Mouse (Mus musculus) liver (tissue): ENCODE results near the gene Fth1.
"Not testable (repeated sequence)": the region's sequence is repeated elsewhere in the genome, so short reads cannot be mapped to it uniquely, and the experiment has no call there.

Experiments
- DNase-seq: peaks from one replicate; pipeline ENCODE4 v3.0.0-alpha.2; 2020; ENCODE audit warnings: mixed read lengths

Gene Fth1

GRCm38 (mm10) chr19:9980258-9980657, at the start of gene Fth1:
Gene Fth1 (plus strand): TSS chr19:9980598.
- DNase-seq = no peak

GRCm38 (mm10) chr19:9931167-9931607, 49.2 kb upstream of the Fth1 start:
- DNase-seq = not testable (repeated sequence)

- DNase-seq = no peak
Observed at GRCm38 (mm10) chr19:9933908-9934307, 46.5 kb upstream of the Fth1 start.

- DNase-seq = no peak
Observed at GRCm38 (mm10) chr19:9936579-9936978, 43.8 kb upstream of the Fth1 start.

GRCm38 (mm10) chr19:9937428-9937827, 43.0 kb upstream of the Fth1 start:
- no peak for DNase-seq

- no peak for DNase-seq
Observed at GRCm38 (mm10) chr19:9938156-9938823, 42.1 kb upstream of the Fth1 start.

GRCm38 (mm10) chr19:9938824-9939303, 41.5 kb upstream of the Fth1 start:
- DNase-seq = peak; percentile 82

GRCm38 (mm10) chr19:9939841-9940240, 40.6 kb upstream of the Fth1 start:
- DNase-seq = no peak

GRCm38 (mm10) chr19:9940903-9941302, 39.5 kb upstream of the Fth1 start:
- DNase-seq = no peak

GRCm38 (mm10) chr19:9941809-9942208, 38.6 kb upstream of the Fth1 start:
- no peak for DNase-seq

GRCm38 (mm10) chr19:9942539-9943533, 37.6 kb upstream of the Fth1 start:
- no peak for DNase-seq

- no peak for DNase-seq
Observed at GRCm38 (mm10) chr19:9945800-9946564, 34.4 kb upstream of the Fth1 start.

- DNase-seq = no peak
Observed at GRCm38 (mm10) chr19:9946986-9947385, 33.4 kb upstream of the Fth1 start.

- no peak for DNase-seq
Observed at GRCm38 (mm10) chr19:9952390-9952789, 28.0 kb upstream of the Fth1 start.

- DNase-seq = no peak
Observed at GRCm38 (mm10) chr19:9952912-9953311, 27.5 kb upstream of the Fth1 start.

GRCm38 (mm10) chr19:9954055-9954810, 26.2 kb upstream of the Fth1 start:
- DNase-seq = peak; percentile 64

- peak; percentile 28 for DNase-seq
Observed at GRCm38 (mm10) chr19:9954811-9955202, 25.6 kb upstream of the Fth1 start.

- DNase-seq = no peak
Observed at GRCm38 (mm10) chr19:9955438-9955837, 25.0 kb upstream of the Fth1 start.

- DNase-seq = peak; percentile 23
Observed at GRCm38 (mm10) chr19:9956624-9957388, 23.6 kb upstream of the Fth1 start.

GRCm38 (mm10) chr19:9957965-9958364, 22.4 kb upstream of the Fth1 start:
- no peak for DNase-seq

- DNase-seq = no peak
Observed at GRCm38 (mm10) chr19:9960769-9961168, 19.6 kb upstream of the Fth1 start.
